24 mouse cellular contexts compared by ENCODE assay signal in genomic region chr10:111530398-111530797, GRCm38 (mm10).
"Had no signal": no experiment of that assay in that cellular context is flagged by ENCODE, and none has a peak within 500 bp of the region (broad histone marks: within the 10 kb centered on the region; RNA-seq: fewer than 3 reads in every experiment).

No protein-coding gene starts in this region.

- DNase-seq: gastrocnemius, postnatal 14 days; gastrocnemius, postnatal 36 days; heart, adult 11 months; heart, adult 2 months; heart, postnatal 14 days; heart, postnatal 36 days; kidney, adult 11 months; kidney, adult 2 months; kidney, adult 9 months; kidney, postnatal 14 days; kidney, postnatal 36 days; layer of hippocampus, adult 9-11 months; layer of hippocampus, postnatal 36 days; left cerebral cortex, postnatal 4 days had no signal

- H3K9ac ChIP-seq: heart, embryonic 13.5 days; heart, embryonic 15.5 days; hindbrain, embryonic 13.5 days; hindbrain, embryonic 15.5 days; kidney, embryonic 15.5 days; limb, embryonic 13.5 days; limb, embryonic 15.5 days had no signal

- ATAC-seq: hindbrain, postnatal 0 days had no signal

- H3K27me3 ChIP-seq: heart, embryonic 13.5 days; heart, embryonic 15.5 days; hindbrain, embryonic 13.5 days; hindbrain, embryonic 15.5 days; kidney, embryonic 15.5 days; limb, embryonic 13.5 days; limb, embryonic 15.5 days had no signal

- H3K4me1 ChIP-seq: hindbrain, embryonic 15.5 days had no signal

- H3K4me2 ChIP-seq: heart, embryonic 11.5 days; heart, embryonic 13.5 days; heart, embryonic 15.5 days; hindbrain, embryonic 13.5 days; hindbrain, embryonic 15.5 days; kidney, embryonic 15.5 days; limb, embryonic 13.5 days; limb, embryonic 15.5 days had no signal

- H3K4me3 ChIP-seq: heart, adult 2 months; heart, embryonic 13.5 days; heart, embryonic 15.5 days; hindbrain, embryonic 13.5 days; hindbrain, embryonic 15.5 days; kidney, embryonic 15.5 days; limb, embryonic 13.5 days; limb, embryonic 15.5 days had no signal

- H3K9me3 ChIP-seq: heart, embryonic 13.5 days; heart, embryonic 15.5 days; hindbrain, embryonic 13.5 days; hindbrain, embryonic 15.5 days; kidney, embryonic 15.5 days; limb, embryonic 13.5 days; limb, embryonic 15.5 days had no signal

- H3K36me3 ChIP-seq: heart, embryonic 13.5 days; heart, embryonic 15.5 days; hindbrain, embryonic 13.5 days; hindbrain, embryonic 15.5 days; kidney, embryonic 15.5 days; limb, embryonic 13.5 days; limb, embryonic 15.5 days had no signal

- H3K27ac ChIP-seq: heart, adult 2 months; heart, embryonic 15.5 days; hindbrain, embryonic 13.5 days; hindbrain, embryonic 15.5 days; hindbrain, postnatal 0 days; kidney, embryonic 15.5 days; kidney, postnatal 0 days; limb, embryonic 13.5 days; limb, embryonic 15.5 days had no signal
